21 mouse cellular contexts compared by ENCODE assay signal in the genomic region with DNA sequence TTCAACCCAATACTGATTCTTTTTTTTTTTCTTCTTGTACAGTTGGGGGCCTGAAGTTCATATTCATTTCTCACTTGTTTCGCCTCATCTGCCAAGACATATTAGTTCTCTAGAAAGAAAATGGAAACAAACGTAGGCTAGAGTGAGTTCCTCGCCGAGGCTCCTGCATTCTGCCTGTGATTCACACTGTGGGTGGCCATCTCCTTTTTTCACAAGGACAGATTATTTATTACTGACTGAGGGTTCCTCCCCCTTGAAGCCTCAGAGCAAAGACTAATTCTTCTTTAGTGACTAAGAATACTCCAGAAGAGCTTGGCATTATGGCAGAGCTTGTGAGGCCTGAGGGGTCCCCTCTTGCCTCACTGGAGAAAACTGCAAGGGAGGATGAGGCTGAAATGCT.
DNase-seq lines count a peak whose midpoint lies in the region; TF ChIP-seq lines count a peak whose summit lies in the region.
"Had no signal": no experiment of that assay in that cellular context is flagged by ENCODE, and none has a peak within 500 bp of the region (broad histone marks: within the 10 kb centered on the region; RNA-seq: fewer than 3 reads in every experiment).

No protein-coding gene starts in this region.

- WGBS in olfactory bulb, adult 2 months, result 38% methylated on average over 4 of the region's 4 CpGs

- no peak for TF ChIP-seq CTCF in olfactory bulb, adult 2 months (IDR thresholded peaks at IDR 0.05; ENCODE audit: insufficient read depth, low read depth, low read length)

- no peak overlapping the region for H3K4me3 ChIP-seq in olfactory bulb, adult 2 months (ENCODE audit: insufficient read depth, low read depth, low read length)
- H3K4me3 ChIP-seq: embryonic facial prominence, embryonic 13.5 days; erythroblast, embryonic 14.5 days; forebrain, embryonic 12.5 days; hindbrain, embryonic 12.5 days; liver, embryonic 13.5 days; neural tube, embryonic 12.5 days had no signal

- H3K27ac ChIP-seq in olfactory bulb, adult 2 months (ENCODE audit: insufficient read depth, low read depth, low read length), result peak overlapping the region; percentile 67; the same call in 1 of the 2 replicates
- H3K27ac ChIP-seq: embryonic facial prominence, embryonic 13.5 days; forebrain, embryonic 12.5 days; hindbrain, embryonic 12.5 days; liver, embryonic 13.5 days; neural tube, embryonic 12.5 days had no signal

- H3K4me1 ChIP-seq in olfactory bulb, adult 2 months (ENCODE audit: control insufficient read depth, insufficient read depth, low read length), result peaks cover 5% of the 10 kb centered on the region
- H3K4me1 ChIP-seq: embryonic facial prominence, embryonic 13.5 days; forebrain, embryonic 12.5 days; hindbrain, embryonic 12.5 days; liver, embryonic 13.5 days had no signal

- TF ChIP-seq POLR2A in olfactory bulb, adult 2 months (IDR thresholded peaks at IDR 0.05; ENCODE audit: insufficient read depth, low read depth, low read length), result no peak

- peak; percentile 4 to 25 for DNase-seq in frontal cortex, adult 2 months (ENCODE audit: extremely low spot score in 1 of 2, low spot score in 1 of 2)
- no peak for DNase-seq in frontal cortex, postnatal 36 days (ENCODE audit: low spot score in 2 of 2)
- peak; percentile 10 for DNase-seq in retina, embryonic 14.5 days (ENCODE audit: low spot score)
- no peak for DNase-seq in retina, postnatal 1 day
- peak; percentile 38 for DNase-seq in adrenal gland, postnatal 14 days
- DNase-seq in lung, postnatal 36 days, result no peak
- DNase-seq: cerebellum, adult 9-11 months; gastrocnemius, postnatal 10 days; kidney, adult 11 months; layer of hippocampus, adult 9-11 months; liver, embryonic 13.5 days; lung, adult 2 months; lung, postnatal 14 days; midbrain, embryonic 14.5 days; spleen, adult 18-20 months had no signal

Comparison
In these comparisons a context has a peak if more than half of its experiments do, and no peak if none do; other contexts are left out.
1. DNase-seq: peak in frontal cortex, adult 2 months (2 of 2), retina, embryonic 14.5 days (single experiment) and adrenal gland, postnatal 14 days (single experiment); none in frontal cortex, postnatal 36 days (0 of 2), retina, postnatal 1 day (single experiment) and lung, postnatal 36 days (single experiment).